Mouse (Mus musculus) left cerebral cortex, adult 18-20 months (tissue): ENCODE results near the gene Jph4. TPM values are rescaled to one million over a fixed set of nuclear protein-coding genes. Genes with fewer than 3 reads are reported as not detected.
A peak's percentile ranks its signal among the peaks of the same experiment; 100 is the strongest.

ENCODE experiments used
- DNase-seq, 2 experiments: peaks; one replicate each; pipeline ENCODE4 v3.0.0; 2021 to 2022; ENCODE audit warnings: low spot score in 2 of 2, mixed read lengths in 1 of 2
- total RNA-seq, 2 experiments: library from RNA; stranded (reverse); gene quantifications; 2 replicates each; pipeline ENCODE4 v1.2.3; 2021

The Jph4 gene
- total RNA-seq, 2 experiments from 2014 or later: 279 to 305 TPM

DNA sequence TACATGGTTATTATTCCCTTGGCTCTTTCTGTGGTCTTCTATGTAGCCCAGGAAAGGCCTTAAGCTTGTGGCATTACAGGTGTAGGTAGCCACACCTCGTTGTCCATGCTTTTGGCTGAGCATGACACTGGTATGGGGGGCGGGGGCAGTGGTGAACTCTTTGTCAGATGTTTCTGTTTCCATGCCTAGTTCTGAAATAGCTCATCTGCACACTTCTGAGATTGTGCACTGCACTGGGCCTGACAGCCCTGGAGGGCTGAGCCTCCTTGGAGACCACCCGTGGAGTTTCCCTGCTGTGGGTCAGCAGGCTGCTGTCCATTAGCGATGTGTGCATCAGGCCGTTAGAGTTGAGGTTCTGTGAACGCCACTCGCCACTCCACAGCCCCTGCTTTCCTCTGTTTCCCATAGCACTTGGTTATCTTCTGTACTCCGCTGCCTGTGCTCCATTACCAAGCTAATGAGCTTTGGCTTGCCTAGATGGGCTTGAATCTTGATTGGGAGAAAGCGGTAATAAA is 20.1 kb downstream of the Jph4 start:
- no peak for DNase-seq

DNA sequence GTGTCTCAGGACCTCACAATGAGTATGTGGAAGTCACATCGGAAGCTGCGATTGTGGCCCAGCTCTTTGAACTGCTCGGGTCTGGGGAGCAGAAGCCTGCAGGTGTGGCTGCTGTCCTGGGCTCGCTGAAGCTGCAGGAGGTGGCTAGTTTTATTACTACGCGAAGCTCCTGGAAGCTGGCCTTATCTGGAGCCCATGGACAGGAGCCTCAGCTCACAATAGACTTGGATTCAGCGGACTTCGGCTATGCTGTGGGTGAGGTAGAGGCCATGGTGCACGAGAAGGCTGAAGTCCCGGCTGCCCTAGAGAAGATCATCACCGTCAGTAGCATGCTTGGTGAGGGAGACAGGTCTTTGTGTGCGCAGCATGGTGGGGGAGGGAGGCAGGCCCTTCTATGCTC is 21.1 kb downstream of the Jph4 start:
- no peak for DNase-seq

DNA sequence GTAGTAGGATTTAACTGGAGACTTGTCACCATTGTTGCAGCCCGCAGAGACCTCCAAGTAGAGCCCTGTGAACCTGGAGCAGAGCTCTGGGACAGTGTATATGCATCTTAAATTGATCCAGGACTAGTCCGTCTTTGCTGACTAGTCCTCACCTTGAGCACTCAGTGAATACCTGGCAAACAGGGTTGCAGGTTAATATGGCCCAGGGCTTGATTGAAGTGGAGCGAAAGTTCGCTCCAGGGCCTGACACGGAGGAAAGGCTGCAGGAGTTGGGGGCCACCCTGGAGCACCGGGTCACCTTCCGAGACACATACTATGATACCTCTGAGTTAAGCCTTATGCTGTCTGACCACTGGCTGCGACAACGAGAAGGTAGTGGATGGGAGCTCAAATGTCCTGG is 21.5 kb downstream of the Jph4 start:
- no peak for DNase-seq

DNA sequence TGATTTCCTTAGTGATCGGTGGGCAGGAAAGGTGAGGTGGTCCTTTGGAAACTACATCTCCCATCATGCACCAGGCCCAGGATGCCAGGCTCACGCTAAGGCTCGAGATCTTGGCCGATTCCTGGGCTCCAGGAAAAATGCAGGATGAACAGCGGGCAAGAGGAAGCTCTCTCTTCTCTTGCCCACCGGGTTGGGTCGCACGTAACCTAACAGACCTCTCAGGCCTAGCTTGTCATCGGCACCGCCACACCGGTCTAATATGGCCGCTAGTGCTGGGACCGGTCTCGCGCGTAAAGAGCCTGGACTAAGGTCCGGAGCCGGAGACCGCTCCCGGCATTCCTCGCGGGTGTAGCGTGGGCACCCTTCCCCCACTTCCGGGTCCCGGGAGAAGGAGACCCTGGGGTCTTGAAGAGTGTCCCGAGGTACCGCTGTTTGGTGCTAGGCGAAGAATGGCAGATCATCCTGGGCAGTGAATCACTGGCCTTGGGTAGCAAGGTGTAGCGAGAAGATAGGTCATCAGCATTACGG is 22.0 kb downstream of the Jph4 start, which contains the start of gene Thtpa:
TSS of gene Thtpa (plus strand) at position 81 of the 528 bp plus-strand sequence.
- peak; percentile 75 to 86 for DNase-seq

DNA sequence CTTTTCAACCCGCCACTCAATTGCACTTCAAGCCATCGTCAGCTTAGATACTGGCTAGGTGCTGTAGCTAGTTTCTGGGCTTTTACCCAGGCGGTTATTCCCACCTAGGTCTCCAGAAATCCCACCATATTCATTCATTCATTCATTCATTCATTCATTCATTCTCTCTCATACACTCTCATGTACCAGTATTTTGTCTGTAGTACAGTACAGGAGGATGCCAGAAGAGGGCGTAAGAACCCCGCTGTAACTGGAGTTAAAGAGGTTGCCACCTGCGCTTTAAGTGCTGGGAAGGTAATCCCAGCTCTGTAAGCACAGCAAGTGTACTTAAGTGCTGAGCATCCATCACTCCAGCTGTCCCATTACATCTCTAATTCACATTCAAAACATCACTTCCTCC is 22.8 kb downstream of the Jph4 start:
- no peak for DNase-seq

DNA sequence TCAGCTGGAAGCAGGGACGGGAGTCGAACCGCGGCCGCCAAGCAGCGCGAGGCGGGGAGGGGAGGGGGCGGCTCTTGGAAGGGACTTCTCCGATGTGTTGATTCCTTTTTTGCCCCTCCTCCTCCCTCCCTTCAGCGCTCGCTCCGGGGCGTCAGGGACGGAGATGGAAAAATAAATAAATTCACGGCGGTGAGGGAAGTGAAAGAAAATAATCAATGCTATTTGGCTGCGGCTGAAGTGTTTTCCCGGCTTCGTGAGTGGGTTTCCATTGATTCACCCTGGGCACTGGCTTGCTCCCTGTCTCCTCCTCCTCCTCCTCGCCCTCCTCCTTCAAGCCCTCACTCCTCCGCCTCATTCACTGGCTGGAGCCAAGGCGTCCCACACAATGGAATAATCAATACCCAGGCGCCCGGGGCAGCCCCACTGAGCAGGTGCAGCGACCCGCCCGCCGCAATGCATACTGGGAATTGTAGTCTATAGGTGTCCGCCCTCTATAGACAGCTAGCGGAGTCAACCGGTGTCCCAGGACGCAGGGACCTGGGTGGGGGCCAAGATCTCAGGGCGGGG is 24.6 kb downstream of the Jph4 start, which contains the start of gene Zfhx2:
TSS of gene Zfhx2 (minus strand) at position 314 of the 567 bp plus-strand sequence.
- DNase-seq: peak; percentile 96 to 97

DNA sequence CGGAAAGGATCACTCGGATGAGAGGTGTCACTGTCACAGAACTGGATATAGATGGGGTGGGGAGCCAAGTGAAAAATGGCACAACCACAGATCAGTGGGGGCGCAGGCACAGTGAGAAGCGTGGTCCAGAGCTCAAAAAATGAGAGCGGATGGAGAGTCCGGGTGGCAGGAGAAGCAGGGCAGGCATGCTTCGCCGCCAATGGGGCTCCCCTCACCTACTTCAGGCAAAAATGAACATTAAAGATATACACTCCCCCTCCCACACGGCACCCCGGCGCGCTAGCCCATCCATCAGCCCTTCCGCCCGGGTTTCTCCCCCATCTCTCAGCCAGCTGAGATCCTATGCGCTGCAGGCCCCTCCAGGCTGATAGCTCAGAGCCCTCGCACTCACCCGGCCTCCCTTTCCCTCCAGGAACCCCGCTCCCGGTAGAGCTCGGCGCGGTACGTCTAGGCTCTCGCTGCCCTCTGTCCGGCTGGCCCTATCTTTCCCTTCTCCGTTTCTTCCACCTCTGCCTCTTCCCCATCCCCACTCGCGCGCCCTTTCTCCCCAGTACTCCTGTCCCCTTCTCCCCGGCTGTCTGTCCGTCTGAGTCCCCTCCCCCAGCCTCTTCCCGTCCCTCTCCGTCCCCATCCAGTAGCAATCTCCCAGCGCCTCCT is 25.4 kb downstream of the Jph4 start:
- DNase-seq: no peak

DNA sequence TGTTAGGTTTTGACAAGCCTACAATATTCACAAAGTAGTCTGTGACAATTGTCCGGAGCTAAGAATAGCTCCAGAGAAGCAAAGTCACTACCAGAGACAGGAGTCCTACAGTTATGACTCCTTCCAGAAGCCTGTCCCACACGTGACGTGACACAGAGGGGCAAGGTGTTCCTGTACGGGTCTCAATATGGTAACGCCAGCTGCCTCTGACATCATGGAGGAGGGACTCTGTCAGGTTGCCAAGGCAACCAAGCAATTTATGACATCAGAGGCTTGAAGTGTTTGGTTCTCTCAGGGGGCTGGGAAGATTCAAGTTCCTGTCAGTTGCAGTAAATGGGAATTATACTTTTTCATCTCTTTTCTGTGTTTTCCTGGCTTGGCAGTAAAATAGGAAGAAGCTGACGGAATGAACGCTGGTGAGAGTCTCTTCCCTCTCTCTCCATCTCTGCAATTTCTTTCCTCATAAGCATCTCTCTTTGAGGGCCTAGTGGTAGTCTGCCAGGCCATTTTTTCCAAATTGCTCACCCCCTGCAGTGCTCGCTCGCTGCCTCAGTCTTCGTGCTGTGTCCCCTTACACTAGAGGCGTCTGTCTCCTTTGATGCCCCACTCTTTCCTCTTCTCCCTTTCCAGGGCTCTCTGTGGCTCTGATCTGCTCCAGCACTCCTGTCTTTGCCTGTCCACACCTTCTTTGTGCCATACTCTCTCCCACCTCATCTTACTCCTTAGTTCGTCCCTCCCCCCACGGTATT is 27.4 kb downstream of the Jph4 start:
- peak; percentile 63 to 69 for DNase-seq

DNA sequence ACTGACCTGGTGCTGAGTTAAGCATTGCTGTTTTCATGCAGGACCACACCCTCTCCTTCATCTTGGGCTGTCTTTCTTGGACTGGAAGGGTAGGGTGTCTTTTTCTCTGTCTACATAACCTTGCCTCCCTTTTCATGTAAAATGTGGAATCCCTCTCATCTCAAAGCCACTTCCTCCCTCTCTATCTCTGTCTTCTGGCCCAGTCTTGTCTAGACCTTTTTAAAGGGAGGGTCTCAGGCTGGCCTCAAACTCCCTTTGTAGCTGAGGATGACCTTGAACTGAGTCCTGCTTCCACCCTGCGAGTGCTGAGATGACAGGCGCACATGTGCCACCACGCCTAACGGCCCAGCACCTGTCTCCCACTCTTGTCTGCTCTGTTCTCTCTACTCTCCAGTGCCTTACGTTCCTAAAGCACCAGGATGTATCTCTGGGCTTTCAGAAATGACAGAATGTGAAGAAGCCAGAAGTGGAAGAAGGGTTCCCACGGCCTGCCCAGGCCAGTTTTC is 30.7 kb downstream of the Jph4 start:
- DNase-seq: no peak

DNA sequence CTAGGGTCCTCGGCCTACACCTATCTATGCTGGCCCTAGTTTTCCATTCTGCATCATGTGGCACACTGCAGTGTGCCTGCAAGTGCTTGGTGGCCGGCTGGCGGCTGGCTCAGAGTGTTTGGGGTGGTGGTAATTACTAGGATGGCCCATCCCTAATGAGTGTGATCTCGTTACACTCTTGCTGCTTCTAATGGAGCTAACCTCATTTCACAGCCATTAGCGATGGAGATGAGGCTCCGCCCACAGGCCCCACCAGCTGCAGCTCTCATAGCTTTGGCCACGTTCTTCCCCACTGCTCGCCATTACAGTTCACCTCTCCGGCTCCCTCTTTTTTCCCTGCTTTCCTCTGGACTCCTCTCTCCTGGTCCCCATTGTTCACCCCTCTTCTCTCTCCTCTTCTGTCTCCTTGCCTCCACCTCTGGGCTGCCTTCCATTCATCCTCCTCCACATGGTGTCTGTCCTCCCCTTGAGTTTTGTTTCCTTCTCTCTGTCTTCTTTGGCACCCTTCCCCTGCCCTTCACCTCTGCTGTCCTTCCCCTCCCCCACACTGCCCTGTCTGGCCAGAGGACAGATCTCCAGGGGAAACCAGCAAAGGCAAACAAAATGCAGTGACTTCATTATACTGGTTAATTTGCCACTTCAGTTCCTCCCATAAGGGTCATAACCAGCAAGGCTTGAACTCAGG is 31.3 kb downstream of the Jph4 start:
- no peak for DNase-seq

DNA sequence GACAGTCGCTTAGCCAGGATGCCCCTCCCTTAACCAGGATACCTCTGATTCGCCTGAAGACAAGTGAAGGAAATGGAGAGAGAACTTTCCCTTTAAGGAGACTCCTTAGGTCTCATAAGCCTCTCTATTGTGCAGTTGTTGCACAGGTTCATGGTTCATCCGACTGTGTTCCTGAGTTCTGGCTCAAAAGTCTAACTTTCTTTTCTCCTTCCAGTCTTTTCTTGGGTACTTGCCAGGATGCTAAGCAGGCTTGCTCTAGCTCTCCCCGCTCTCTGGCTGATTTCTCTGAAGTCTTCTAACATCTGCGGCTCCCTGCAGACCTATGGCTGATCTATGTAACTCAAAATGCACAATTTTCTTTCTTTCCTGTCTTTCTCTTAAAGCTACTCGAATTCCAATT is 33.3 kb downstream of the Jph4 start:
- no peak for DNase-seq

DNA sequence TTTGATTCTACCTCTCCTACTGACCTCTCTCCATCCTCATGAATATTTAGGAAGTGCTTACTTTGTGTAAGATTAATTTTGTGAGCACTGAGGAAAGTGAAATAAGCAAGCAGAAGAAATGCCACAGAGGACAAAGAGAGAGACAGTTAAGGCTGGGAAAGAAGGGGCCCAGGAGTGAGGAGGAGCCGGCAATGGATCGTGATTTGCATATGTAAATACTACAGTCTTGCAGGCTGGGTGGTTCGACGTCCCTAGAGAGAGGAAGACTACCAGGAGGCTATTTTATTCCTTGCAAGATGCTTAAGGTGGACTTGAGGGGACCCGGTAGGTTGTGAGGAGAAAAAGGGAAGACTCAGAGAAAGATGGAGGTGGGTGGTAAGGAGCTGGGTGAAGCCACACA is 35.6 kb downstream of the Jph4 start:
- DNase-seq: no peak

DNA sequence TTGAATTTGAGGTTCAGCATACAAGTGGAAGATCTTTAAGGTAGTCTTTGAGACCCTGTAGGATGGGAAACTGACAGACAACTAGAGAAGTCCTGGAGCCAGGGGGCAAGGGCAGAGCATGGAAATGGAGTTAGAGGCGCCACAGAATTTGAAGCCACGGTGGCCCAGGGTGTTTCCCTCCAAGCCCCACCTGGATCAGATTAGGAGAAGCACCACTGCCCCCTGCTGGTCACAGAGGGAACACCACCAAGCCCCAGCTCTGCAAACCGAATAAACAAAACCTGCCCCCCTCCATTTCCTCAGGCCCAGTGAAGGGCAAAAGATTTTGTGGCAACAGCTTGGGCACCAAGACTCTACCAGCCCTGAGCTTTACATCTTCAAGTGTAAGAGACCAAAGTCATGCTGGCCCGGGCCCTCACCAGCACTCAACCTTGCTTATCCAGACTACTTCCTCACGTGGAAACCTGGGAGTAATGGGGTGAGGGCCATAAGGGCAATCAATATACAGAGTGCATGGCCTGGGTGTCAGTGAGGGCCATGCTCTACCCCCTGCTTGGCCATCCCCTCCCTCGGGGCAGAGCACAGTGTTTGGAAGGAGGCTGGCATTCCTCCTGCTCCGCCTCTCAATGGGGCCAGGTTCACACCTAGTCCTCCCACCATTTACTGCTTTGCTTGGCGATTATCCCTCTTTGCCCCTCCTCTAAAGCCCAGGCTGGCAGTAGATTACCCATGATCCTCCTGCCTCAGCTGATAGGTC is 37.3 kb downstream of the Jph4 start:
- peak; percentile 69 to 82 for DNase-seq

DNA sequence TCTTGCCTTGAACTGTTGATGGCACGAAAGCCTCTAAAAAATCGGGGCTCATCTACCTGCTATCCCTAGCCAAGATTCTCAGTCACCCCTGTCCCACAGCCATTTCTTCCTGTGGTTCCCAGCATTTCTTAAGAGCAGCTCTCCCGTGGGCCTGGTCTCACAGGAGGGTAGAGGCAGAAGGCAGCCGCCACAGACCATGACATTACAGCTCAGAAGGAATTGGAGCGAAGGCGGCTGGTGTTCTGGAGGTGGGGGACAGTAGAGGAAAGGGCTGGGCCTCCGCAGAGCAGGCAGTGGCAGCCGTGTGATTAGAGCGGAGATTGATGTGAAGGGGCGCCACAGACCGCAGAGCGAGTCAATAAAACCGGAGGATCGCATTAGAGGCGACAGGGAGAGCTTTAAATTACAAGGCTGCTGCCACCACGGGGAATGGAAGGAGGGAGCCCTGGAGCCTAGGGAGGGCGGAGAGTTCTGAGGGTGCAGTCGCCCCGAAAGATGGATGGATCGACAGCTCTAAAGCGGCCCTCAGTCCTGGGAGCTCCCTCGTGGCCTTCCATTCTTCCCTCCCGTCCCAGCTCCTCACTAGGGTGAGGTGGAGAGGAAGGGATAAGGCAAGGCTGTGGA is 38.3 kb downstream of the Jph4 start:
- DNase-seq: no peak

DNA sequence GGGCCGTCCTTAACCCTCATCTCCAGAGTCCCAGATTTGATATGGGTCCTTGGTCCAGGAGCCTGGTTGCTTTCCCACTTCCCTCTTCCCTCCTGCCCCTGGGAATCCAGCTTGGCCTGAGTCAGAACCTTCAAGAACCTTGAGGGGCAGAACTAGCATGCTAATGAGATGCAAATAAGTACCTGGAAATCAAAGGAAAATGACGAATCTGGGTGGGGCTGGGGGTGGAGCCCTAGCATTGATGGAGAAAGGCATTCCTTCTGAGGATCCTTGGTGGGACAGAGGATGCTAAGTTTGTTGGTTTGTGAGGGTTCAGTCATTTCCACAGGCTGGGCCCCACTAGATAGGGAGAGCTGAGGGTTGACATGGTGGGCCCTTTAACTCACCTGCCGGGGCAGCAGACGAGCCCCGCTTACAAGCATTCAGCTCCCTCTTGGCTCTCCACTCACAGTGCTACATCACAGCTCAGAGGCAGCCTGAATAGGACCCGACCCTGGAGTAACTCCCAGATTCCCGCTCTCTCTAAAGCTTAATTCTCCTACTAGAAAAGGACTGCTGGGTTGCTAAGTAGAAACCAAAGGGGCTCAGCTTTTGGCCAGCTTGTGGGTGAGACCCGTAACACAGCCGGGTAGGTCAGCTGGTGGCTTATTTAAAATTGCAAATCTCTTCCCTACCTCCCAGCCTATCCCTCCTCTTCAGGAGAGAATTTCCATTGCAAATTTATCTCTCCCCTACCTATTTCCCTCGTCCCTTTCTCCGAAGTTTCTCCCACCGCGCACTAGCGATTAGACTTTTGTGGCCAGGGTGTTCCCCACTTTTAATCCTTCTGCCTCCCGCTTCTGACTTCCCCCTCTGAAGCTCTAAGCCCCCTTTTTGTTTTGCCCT is 39.0 kb downstream of the Jph4 start:
- no peak for DNase-seq

DNA sequence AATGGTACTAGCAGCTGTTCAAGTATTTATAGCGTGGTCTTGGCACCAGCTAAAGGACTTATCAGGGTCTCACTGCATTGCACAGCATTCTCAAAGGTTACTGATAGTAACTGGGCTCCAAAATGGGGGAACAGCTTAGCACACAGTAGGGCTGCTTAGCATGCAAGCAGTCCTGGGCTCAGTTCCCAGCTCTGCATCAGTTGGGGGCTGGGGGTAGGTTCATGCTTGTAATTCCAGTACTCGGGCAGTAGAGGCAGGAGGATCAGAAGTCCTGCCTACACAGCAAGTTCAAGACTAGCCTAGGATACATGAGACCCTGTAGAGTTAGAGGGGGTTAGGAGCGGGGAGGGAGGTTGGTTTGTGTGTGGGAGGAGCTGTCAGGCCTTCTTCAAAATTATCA is 39.8 kb downstream of the Jph4 start:
- no peak for DNase-seq

DNA sequence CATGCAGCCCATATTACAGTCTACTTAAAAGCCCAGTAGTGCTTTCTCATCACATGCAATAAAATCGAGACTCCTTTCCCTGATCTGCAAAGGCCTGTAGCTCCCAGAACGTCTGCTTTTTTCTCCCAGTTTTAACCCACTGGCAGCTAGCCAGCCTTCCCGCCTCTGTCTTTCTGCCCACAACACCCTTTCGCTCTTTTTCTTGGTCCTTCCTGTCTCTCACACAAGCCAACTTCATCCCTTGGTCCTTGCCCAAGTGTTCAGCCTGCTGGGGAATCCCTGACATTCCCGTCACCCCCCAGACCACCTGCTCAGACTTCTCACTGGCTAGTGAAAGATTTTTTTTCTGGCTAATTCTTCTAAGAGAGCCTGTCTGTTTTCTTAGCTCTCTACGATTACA is 40.5 kb downstream of the Jph4 start:
- DNase-seq: peak; percentile 80 to 87

DNA sequence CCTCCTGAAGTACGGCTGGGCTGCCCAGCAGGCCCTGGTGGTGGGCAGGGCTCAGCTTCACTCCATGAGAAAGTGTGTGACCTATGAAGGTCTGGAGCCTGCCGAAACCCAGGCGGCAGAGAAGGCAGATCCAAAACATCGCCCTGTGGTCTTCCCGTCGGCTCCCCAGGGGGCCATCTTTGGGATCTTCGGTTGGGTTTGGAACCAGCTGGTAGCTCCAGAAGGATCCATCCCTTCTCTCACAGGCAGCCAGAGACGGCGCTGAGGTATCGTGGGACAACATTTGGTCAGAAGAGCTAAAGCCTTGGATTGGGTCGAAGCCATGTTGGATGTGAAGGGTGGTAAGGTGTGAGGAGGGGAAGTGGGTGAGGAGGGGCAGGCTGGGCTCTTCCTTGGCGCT is 42.3 kb downstream of the Jph4 start:
- no peak for DNase-seq

DNA sequence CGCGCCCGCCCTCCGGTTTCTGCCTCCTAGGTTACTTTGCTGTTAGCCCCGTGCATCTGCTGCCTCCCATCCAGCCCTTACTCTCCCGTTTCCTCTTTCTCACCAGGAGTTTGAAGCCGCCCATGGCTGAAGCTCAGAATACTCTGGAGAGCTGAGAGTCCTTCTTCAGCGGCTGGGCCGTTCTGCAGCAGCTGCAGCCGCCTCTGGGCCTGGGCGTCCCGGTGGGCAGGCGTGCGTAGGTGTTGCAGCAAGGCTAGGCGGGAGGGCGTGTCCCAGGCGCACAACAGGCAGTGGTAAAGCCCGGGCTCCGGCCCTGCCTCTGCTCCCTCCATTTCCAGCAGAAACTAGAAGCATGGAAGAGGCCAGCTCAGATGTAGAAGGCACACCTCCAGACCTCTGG is 45.0 kb downstream of the Jph4 start:
- DNase-seq: peak in 1 of 2 experiments; percentile 62
